Mouse (Mus musculus): ENCODE measurements around the gene Zkscan16.
A peak's percentile ranks its signal among the peaks of the same experiment; 100 is the strongest.

The Zkscan16 gene

DNA sequence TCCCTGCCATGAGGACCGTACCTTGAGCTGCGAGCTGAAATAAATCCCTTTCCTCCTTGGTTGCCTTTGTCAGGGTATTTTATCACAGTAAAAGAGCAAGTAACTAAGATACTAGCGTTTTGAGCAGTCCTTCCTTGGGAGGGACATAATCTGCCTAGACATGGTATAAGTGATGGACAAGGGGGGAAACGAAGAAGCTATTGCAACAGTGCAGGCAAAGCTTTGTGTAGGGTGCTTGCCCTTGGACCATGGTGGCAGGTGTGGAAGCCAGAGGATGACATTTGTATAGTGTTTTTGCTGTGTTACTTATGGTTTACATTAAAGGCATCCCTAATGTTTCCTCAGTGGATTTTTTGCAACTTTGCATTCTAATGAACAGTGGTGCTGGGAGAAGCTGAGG is 486 bp upstream of the Zkscan16 start:
- no peak for DNase-seq

DNA sequence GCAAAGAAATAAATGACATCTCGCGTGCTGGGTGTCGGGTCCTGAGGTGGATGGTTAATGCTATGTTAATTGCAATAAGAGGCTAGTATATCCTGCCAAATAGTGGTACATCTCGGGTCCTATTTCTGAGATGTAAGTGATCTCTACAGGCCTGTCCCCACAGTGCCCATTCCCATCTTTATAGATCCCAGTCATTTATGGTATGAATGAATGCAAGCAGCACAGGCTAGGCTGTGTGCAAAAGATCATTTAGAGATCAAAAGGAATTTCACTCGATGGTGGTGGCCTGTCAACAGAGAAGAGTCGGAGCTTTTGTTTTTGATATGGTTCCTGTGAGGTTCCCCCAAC is 752 bp downstream of the Zkscan16 start:
- no peak for DNase-seq

DNA sequence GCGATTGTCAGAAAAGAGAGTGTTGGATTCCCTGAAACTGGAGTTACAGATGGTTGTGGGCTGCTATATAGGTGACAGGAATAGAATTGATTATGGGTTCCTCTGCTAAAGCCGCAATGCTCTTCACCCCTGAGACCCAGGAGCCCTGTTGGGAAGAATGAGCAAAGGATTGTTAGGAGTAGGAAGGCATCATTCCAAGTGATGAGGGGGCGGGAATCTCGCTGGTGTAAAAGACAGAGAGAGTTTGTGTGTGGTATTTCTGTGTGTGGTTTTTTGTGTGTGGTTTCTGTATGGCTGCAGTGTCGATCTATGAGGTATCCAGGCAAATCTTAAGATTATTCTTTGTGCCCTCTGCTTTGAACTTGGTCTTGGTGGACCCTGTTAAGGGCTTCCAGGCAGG is 1.3 kb downstream of the Zkscan16 start:
- no peak for DNase-seq

DNA sequence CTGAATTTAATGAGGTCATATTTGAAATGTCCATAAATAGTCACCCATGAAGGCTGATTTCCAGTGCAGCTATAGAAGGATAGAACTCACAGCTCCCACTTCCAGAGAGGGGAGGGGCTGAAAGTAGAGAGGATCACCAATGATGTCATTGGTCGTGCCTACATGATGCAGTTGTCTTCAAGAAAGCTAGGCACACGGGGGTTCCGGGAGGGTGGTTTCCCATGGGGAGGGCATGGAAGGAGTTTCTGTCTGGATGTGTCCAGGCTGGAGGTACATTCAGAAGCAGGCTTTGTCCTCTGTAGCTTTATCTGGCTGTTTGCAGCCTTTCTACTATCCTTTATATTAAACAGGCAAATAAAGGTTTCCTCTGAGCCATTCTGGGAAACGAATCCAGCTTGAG is 5.0 kb downstream of the Zkscan16 start:
- no peak for DNase-seq

DNA sequence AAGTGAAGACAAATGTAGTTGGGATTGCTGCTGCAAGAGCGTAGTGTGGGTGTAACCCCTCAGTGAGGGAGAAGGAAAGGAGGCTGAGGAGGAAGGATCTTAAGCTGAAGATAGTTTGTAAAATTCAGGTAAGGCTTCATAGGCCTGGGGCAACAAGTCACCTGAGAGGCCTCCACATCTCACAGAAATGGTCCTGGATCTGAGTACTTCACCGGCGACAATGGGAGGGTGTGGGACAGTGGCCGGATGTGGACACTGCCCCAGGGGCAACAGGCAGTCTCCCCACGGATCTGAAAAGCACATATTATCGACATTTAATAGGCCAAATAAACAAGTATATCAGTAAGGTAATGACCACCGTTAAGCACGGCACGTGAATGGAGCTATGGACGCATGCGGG is 9.2 kb downstream of the Zkscan16 start:
- DNase-seq = no peak

DNA sequence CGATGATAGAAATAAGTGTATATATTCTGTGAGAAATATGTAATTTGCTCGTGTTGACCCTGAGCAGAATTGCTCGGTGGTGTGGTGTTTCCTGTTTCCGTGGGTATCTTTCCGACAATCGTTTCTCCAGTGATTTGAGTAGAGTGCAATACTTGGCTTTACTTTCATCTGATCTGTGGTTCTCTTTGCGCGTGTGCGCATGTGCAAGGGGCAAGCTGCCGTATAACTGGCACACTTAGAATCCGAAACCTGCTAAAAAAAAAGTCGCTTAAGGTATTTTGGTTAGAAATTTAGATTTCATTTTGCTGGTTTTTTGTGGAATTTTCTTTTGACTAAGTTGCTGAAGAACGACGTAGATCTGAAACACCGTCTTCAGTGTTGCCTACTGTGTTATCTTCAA is 18.3 kb downstream of the Zkscan16 start:
- no peak for DNase-seq

DNA sequence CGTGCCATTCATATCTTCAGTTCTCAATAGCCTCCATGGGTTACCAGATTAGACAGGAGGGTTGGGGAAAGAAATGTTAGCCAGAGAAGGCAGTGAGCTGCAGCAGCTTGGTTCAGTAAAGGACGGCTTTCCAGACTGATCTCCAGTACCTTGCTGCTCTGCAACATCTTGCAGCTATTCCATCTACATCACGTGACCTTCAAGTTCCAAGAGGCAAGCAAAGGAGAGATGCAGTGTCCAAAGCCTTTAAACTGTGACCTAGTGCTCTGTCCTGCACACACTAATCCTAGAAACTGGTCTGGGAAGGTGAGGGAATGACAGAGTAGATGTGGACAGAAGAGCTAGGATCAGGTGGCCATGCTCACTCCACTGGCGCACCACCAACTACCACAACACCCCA is 19.8 kb downstream of the Zkscan16 start:
- DNase-seq = no peak

DNA sequence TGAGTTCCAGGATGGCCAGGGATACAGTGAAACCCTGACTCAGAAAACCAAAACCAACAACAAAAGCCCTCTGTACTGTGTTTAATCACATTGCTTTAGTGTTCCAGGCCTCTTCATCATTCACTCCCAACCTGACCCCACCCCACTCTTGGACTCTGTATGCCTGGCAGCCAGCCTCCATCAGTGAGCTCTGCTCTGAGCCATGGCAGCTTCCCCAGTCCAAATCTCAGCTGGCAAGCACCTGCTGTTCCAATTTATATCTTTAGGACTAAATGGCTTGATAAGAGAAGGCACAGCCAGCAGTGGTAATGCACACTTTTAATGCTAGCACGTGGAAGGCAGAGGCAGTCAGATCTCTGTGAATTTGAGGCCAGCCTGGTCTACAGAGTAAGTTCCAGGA is 21.7 kb downstream of the Zkscan16 start:
- no peak for DNase-seq

DNA sequence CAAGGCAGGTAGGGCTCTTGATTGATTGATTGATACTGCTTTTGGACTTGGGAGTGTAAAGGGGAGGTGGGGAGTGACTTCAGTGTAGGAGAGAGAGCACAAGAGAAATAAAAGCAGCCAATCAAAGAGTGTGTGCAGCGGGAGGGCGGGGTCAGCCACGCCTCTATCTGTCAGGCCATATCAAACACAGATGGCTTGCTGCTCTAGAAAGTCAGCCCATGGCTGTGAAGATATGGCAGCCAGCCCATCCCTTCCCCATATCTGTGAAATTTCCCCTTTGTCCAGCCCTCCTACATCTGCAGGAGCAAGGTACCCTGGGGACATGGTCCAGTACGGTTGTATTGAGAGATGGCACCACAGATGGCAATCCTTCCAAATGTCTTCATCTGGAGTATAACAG is 27.2 kb downstream of the Zkscan16 start:
- no peak for DNase-seq

DNA sequence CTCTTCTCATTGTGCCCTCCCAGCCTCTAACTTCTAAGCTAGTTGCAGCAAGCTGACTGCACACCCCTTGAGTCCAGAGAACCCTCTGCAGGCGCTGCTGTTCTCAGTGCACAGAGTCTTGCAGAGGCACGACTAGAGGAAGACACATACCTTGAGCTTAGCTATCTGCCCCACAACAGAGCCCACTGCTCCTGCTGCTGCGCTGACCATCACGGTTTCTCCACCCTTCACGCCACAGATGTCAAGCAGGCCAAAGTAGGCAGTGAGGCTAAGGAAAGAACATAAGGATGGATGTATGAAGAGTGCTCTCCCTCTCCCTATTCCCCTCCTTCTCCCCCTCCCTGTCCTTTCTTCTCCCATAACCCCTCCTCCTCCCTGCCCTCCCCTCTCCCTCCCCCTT is 32.3 kb downstream of the Zkscan16 start:
- no peak for DNase-seq

DNA sequence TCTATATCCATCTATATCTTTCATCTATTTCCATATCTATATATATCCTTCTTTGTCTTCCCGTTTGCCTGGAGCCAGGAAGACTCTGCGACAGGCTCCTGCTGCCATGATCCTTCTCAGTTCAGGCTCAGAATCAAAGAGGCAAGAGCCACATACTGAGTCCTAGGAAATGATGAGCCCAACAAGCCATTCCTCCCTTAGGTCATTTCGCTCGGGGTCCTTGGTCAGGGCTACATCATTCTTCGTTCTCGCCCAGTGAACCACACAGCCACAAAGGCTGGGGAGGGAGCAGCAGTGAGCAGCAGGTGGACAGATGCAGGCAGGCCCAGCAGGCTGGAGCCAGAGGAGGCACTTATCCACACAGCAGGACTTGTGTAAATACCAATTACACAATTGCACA is 38.0 kb downstream of the Zkscan16 start:
- DNase-seq = no peak

DNA sequence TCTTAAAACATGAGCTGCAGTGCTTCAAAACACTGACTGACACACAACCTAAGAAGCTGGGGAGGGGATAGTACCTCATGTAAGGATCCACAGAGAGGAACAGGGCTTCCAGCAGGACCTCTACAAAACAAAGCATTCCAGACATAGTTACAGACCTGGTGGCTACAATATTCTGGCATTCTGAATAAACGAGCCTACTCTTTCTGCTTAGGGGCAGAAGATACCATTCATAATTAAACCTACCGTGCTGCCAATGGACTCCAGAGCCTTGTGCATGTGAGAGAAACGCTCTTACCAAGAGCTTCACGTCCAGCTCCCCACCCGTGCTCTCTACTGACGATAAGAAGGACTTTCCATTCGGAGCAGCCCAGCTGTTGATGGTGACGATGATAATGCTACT is 39.4 kb downstream of the Zkscan16 start:
- DNase-seq = no peak

DNA sequence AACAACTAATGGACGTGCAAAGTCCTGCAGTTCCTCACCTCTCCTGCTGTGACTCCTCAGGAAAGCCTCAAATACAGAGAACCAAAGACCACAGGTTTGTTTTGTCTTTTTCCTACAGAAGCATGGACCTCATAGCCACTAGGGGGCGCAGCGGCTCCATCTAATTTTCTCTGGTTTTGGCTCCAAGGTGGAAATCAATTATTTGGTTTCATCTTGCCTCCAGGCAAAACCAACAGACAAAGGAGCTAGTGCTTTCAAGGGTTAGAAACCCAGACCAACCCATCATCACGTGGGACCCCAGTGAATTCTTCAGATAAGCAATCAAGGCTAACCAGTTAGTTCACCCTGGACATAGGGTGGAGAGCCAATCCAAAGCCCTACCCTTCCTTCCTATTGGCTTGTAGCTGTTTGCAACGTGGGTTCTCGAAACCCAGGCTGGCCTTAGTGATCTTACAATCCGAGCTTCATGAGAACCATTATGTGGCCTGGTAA is 41.8 kb downstream of the Zkscan16 start:
- peak; percentile 86 for DNase-seq

DNA sequence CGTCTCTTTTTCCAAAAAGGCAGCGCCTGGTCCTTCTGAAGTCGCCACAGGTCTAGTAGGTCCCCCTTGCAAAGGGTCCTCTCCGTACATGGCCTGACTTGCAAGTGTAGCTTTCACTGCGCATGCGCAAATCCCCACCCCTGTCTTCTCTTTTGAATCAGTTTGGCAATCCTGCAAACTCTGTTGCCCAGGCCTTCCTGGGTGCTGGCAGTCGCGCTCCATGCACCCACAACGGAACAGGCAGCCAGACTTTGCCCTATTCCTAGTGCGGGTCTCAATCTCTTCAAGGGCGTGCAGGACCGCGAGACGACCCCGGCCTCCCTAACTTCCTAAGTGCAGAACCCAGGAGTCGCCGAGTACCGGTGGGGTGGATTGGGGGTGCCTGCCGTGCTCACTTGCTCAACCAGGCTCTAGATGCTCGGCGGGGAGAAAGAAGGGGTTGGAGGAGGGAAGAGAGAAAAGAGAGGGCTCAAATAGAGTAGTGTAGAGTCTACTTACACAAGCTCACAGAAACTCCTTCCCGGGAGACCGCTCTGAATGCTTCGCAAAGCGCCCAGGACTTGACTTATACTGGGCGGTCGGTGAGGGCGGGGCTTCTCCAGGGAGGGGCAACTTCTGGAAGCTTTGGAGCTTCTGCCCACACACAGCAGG is 43.2 kb downstream of the Zkscan16 start, which contains the start of gene Ptgr1:
Gene Ptgr1 (minus strand): TSS at position 580 of the 651 bp plus-strand sequence.
- DNase-seq = peak; percentile 87

DNA sequence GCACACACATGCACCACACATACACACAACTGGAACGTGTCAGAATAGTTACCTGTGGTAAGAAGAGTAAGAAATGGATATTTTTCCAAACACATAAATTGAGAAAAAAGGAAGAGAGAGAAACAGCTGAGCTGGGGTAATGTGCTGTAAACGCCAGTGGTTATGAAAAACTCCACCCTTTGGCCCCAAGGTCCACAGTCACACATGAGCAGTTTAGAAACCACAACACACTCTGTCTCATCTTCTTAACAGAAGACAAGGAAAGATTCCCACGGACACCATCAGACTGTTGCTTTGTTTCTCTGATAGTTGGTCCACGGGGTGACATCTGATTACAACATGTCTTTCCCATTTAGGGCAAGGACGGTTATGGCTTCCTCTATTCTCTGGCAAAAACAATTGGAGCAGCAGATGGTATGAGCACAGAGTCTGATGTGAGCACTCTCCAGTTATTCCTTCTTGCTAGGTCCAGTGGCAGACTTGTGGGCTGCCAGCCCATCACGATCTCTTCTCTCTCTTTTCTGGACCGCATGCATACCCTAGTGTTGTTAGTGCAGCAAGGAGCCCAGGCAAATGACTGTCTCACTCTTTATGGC is 46.0 kb downstream of the Zkscan16 start:
- DNase-seq = peak; percentile 27

DNA sequence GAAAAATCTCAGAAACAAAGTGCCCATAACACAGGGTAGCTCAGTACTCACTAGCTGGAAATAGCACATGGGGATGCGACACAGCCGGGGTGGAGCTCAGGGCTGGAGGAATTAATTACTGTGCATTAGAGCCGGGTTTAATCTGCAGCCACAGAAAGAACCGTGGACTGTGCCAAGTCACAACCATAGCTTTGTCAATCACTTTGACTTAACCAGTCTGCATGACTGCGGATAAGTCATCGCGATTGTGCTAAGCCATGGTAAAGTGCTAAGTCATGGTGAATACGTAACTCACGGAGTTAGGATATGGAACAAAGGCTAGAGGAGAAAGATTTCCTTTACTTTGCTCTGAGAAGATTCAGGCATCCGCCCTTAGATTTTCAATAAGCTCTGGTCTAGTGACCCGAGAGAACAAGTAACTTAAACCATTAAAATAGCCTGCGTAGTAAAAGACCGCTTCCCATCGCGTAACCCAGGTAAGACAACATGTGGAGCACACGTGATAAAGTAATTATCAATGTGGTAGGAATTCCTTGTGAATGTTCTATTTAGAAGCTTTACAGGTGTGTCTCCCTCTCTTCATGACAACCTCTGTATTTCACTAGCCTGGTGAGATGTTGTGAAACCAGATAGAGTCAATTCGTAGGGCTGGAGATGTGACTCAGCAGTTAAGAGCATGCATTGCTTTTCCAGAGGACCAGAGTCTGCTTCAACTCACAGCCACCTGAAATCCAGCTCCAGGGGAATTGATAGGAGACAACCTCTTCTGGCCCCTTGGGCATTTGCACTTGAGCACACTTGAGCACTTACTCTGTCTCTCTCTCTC is 47.4 kb downstream of the Zkscan16 start:
- no peak for DNase-seq

DNA sequence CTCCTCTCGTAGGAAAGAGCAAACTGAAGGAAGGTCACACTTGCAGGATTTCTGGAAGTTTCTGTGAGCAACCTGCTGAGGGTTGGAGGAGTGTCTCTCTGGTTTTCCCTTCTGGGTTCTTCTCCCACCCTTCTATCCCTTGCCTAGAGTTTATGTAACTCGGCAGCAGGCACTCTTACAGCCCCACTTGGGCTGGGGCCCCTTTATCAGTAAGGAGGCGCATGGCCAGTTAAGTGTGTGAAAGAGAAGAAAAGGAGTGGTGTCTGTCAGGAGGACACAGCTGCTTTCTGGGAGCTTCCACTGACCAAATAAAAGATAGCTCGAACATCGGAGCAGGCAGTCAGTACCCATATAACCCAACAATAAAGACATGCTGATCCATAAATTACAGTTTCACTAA is 48.8 kb downstream of the Zkscan16 start:
- DNase-seq = no peak

DNA sequence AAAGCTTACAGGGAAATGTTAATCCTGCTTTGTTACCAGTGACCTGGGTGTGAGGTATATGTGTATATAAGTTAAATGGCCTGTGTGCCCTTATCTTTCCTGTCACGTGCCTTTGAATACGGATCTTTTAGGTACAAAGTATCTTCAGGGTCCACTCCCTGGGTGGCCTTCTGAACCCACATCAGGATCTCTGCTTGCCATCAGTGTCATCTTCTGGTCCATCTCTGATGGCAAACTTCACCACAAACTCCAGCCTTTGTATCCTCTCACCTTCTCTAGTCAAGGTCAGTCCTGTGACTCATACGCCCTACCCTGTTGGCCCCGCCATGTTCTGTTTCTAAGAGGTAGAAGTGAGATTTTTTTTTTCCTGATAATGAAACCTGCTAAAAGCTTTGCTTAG is 51.3 kb downstream of the Zkscan16 start, which contains the start of gene Dnajc25:
Gene Dnajc25 (plus strand): TSS at position 301 of the 400 bp plus-strand sequence.
- no peak for DNase-seq

DNA sequence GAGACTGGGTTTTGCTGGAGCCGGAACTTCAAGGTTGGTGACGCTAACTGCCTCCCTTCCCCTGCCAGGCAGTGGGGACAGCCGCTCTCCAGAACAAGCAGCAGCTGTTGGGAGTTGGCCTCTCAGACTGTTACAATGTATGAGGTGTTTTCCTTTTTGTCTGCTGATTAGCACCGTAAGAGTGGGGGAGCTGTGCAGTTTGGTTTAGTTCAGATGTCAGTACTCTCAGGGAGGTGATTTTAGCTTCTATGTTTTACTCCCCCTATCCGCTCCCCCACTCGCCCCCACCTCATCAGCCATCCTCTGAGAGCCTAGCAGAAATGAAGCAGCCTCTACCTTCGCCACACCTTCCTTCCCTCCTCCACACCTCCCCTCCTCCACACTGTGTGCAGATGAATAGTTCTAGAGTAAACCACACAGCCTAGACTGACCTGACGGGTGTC is 51.8 kb downstream of the Zkscan16 start:
- no peak for DNase-seq

DNA sequence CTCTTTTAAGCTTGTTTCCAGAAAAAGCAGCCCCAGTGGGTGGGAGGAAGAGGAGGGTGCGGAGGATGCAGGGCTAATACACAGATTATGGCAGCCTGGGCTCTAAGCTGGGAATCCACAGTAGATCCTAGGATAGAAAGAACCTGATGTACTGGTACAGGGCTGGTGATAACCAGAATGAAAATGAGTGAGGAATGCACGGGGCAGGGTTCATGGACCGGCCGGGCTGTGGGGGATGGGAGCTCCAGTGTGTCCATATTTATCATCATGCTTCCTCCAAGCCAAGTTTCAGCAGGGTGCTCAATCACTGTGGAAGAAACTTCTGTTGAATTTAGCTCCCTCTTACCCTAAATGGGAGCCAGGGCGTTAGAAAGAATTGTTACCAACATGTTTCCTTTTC is 53.7 kb downstream of the Zkscan16 start:
- peak; percentile 33 for DNase-seq

DNA sequence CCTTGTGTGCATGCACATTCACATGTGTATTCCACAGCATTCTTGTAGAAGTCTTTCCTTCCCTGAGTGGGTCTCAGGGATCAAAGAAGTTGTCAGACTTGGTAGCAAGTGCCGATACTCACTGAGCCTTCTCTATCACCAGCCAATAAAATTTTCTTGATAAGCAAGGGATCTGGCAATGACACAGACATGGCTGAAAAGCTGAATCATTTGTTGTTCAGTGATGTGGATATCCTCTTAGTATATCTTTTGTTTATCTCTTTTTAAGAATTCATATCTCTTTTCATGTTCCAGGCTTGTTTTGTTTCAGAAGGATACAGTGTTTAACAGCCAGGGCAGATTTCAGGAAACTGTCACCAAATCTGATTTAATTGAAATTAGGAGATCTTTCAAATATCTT is 55.3 kb downstream of the Zkscan16 start:
- DNase-seq = no peak

DNA sequence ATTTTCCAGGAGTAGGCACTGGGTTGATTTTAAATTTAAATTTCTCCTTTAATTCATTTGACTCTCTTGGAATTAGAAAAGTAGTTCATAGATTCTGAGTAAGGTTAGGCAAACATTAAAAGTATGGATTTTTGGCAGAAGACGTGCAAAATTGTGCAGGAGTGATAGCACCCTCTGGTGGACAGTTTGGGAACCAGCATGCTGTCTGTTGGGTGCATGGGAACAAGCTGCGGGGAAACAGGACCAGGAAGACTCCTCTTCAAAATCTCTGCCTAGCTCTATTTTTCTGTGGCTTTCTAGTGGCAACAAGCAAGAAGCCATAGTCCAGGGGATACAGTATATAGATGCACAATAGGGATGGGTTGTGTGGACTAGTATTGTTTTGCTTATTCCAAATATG is 56.3 kb downstream of the Zkscan16 start:
- peak; percentile 79 for DNase-seq

DNA sequence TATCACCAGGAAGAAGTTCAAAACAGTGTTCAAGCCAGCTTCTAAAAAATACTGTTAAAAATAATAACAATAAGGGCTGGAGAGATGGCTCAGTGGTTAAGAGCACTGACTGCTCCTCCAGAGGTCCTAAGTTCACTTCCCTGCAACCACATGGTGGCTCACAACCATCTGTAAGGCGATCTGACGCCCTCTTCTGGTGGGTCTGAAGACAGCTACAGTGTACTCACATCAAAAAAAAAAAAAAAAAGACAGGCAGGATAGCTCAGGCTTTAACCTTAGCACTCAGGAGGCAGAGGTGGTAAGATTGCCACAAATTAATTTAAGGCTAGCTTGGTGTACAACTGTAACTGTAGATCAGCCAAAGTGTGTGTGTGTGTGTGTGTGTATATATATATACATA is 57.2 kb downstream of the Zkscan16 start:
- peak; percentile 27 for DNase-seq
